Mouse (Mus musculus) mesoderm, embryonic 11.5 days (tissue): Measurements from ENCODE around the gene Gm20379.

Source experiments
- DNase-seq: peaks from one replicate; pipeline ENCODE4 v3.0.0-alpha.2; 2012; ENCODE audit warnings: low read depth, low spot score

The Gm20379 gene

DNA sequence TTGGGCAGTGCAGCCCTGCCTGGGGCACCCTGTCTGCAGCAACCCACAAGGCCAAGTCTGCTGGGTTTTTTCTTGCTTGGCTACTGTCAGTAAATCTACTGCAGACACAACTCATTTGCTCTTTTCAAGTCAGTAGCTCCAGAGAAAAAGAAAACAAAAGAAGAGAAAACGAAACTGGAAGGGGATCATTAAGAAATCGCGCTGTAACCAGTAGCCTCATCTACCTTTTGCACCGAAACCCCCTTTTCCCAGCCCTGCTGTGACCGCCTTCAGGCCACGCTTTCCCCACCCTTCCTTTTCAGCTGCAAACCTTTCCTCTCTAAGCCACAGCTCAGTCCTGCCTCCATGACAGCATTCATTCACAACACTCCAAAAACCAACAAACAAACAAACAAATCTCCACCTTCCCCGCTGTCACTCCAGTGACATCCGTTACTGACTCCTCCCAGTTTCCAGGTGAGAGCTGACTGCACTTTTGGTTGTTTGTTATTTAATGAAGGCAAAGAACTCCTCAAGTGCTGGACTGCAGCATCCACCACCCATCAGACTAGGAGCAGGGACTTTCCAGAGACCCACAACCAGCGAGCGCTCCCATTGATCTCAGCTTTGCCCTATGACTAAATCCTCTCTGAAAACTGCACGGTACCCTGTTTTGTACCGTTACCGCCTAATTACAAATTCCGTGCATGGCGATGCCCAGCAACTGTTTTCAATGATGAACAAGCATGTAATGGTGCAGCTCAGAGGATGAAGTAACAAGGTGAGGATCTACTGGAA is 26.5 kb downstream of the Gm20379 start:
- no peak for DNase-seq

GRCm38 (mm10) chr13:92336857-92337256 is 31.1 kb downstream of the Gm20379 start:
- DNase-seq = no peak

DNA sequence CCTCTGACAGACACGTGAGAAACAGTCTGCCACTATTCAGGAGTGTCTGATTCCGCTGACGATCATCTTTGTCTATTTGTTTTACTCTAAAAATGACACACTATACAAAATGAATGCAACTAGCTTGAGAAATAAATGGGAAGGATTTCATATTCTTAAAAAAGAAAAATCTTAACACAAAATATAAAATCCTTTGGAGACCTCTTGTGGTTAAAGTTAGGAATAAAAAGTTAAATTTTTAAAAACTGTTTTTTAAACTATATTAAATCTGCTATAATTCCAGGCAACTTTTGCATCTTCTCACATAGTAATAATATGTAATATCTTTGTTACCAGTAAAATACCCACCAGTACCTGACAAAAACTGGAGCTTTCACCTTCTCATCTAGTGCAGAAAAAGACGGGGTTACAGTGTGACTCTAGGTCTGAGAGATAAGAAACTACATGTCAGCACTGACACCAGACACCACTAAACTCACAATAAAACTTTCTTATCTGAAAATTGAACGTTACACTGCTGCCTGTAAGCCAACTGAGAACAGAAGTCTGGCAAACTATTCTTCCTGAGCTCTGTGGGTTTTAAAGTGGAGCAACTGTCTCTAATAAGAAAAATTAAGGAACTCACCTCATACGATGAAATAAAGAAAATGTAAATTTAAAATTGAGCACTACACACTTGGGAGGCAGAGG is 32.1 kb downstream of the Gm20379 start:
- no peak for DNase-seq

- DNase-seq = no peak
These were observed 34.0 kb downstream of the Gm20379 start for GRCm38 (mm10) chr13:92339787-92340186.

GRCm38 (mm10) chr13:92344033-92344432 is 38.3 kb downstream of the Gm20379 start:
- DNase-seq = no peak

- no peak for DNase-seq
These were observed 40.6 kb downstream of the Gm20379 start for GRCm38 (mm10) chr13:92346338-92346737.

DNA sequence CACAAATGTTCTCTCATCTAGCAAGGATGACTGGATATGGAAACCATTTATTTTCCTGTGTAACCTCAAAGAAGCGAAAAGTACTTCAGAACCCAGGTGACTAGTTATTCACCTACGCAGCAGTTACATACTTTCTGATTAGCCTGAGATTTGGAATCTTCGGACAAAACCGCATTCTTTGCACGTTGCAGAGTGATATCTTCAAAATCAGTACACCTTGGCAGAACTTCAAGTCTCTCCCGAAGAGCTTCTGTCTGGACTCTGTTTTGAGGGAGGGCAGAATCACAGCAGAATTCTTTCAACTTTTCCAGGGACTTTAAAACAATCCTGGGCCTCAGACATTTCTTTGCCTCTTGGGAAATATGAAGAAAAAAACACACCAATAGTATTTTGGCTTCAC is 45.3 kb downstream of the Gm20379 start:
- DNase-seq = no peak

- DNase-seq = peak; percentile 3
These were observed 48.2 kb downstream of the Gm20379 start for GRCm38 (mm10) chr13:92353956-92354355.

GRCm38 (mm10) chr13:92354456-92355271 is 48.9 kb downstream of the Gm20379 start, which contains the start of the genes Dhfr and Msh3:
Gene Dhfr (plus strand): TSS chr13:92354726.
Gene Msh3 (minus strand): TSS chr13:92355003.
- peak; percentile 99 for DNase-seq

GRCm38 (mm10) chr13:92355272-92355643 is 49.5 kb downstream of the Gm20379 start:
- DNase-seq = no peak

GRCm38 (mm10) chr13:92356376-92356775 is 50.6 kb downstream of the Gm20379 start:
- DNase-seq = peak; percentile 25
